Comparison of ENCODE assay signal across 8 mouse cellular contexts in the genomic region with DNA sequence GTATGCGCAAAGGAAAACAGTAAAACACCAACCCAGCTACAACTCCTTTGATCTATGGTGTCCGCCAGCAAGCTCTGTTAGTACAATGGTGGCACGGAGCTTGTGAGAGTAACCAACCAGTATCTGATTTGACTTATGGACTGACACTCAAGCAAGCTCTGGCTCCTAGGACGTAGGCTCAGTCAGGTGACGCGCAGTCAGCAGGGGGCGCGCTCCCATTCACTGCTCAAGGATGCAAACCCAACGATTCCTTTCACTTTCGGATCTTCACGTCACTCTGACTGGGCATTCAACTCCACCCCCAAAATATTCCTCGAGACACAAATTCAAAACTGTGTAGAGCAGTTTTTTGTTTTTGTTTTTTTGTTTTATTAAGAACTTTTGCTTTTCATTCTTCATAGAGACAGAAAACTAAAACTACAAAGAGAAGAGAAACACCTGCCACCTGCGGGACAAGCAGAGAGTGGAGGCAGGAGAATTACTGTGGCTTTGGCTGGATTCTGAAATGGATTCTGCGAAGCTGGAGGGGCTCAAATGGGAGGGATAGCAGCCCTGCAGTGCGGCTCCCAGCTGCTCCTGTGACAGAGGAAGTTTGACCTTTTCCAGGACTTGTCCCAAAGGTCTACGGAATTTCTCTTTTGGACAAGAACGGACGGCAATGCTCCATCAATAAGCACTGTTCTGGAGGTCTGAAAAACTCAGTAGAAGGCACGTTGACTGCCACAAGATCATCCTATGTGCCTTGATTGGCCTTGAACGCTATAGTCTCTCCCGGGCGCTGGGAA. TPM values are rescaled to one million over a fixed set of nuclear protein-coding genes. Genes with fewer than 3 reads are reported as not detected.
A peak's percentile ranks its signal among the peaks of the same experiment; 100 is the strongest.
DNase-seq lines count a peak whose midpoint lies in the region; ATAC-seq and TF ChIP-seq lines count a peak whose summit lies in the region.

No protein-coding gene starts in this region.

- 28% methylated on average over 22 of the region's 22 CpGs for WGBS in heart, embryonic 13.5 days
- 27% methylated on average over 22 of the region's 22 CpGs for WGBS in kidney, postnatal 0 days
- 30% methylated on average over 22 of the region's 22 CpGs for WGBS in liver, embryonic 11.5 days

- ATAC-seq in erythroid progenitor cell, adult 5-6 weeks (replicated peaks; ENCODE audit: low FRiP score, poor library complexity, severe bottlenecking) = peak; percentile 97
- ATAC-seq in heart, embryonic 13.5 days (ENCODE audit: extremely low read depth, insufficient number of reproducible peaks, low FRiP score, low TSS enrichment) = no peak
- peak; percentile 87 for ATAC-seq in kidney, postnatal 0 days (replicated peaks; ENCODE audit: low FRiP score, low read depth)
- ATAC-seq in liver, embryonic 11.5 days (replicated peaks; ENCODE audit: low FRiP score) = peak; percentile 97

- no peaks in the 10 kb centered on the region for H3K36me3 ChIP-seq in heart, embryonic 13.5 days
- no peaks in the 10 kb centered on the region for H3K36me3 ChIP-seq in kidney, postnatal 0 days (ENCODE audit: insufficient read depth, low read length)
- no peaks in the 10 kb centered on the region for H3K36me3 ChIP-seq in liver, embryonic 11.5 days (ENCODE audit: control insufficient read depth, insufficient read depth, low read length)
- no peaks in the 10 kb centered on the region for H3K36me3 ChIP-seq in myocyte (ENCODE audit: control insufficient read depth, insufficient read depth)

- H3K4me2 ChIP-seq in heart, embryonic 13.5 days = peak overlapping the region; percentile 82
- H3K4me2 ChIP-seq in kidney, postnatal 0 days (ENCODE audit: low read length) = peak overlapping the region; percentile 75
- peak overlapping the region; percentile 79 for H3K4me2 ChIP-seq in liver, embryonic 11.5 days
- peak overlapping the region; percentile 97 for H3K4me2 ChIP-seq in myocyte (ENCODE audit: low read depth)

- H3K9ac ChIP-seq in heart, embryonic 13.5 days = peak overlapping the region; percentile 74
- no peak overlapping the region for H3K9ac ChIP-seq in kidney, postnatal 0 days (ENCODE audit: low read depth, low read length)
- peak overlapping the region; percentile 50 for H3K9ac ChIP-seq in liver, embryonic 11.5 days (ENCODE audit: low read depth, low read length)

- H3K27me3 ChIP-seq in heart, embryonic 13.5 days (replicated peaks) = no peaks in the 10 kb centered on the region
- no peaks in the 10 kb centered on the region for H3K27me3 ChIP-seq in kidney, postnatal 0 days (ENCODE audit: insufficient read depth, low read length)
- no peaks in the 10 kb centered on the region for H3K27me3 ChIP-seq in liver, embryonic 11.5 days (replicated peaks; ENCODE audit: control insufficient read depth, insufficient read depth, low read length)
- no peaks in the 10 kb centered on the region for H3K27me3 ChIP-seq in myocyte (ENCODE audit: control insufficient read depth, insufficient read depth, insufficient read length)

- H3K4me3 ChIP-seq in brown adipose tissue, adult 24 weeks (ENCODE audit: insufficient read depth, low read depth, low read length) = peak overlapping the region; percentile 52
- peak overlapping the region; percentile 54 for H3K4me3 ChIP-seq in heart, embryonic 13.5 days
- peak overlapping the region; percentile 40 for H3K4me3 ChIP-seq in kidney, postnatal 0 days (replicated peaks; ENCODE audit: low read depth, low read length)
- H3K4me3 ChIP-seq in liver, embryonic 11.5 days (ENCODE audit: low read depth, low read length) = peak overlapping the region; percentile 47
- peak overlapping the region; percentile 23 for H3K4me3 ChIP-seq in myocyte

- H3K9me3 ChIP-seq in heart, embryonic 13.5 days = no peaks in the 10 kb centered on the region
- H3K9me3 ChIP-seq in kidney, postnatal 0 days (replicated peaks; ENCODE audit: low read length) = no peaks in the 10 kb centered on the region
- H3K9me3 ChIP-seq in liver, embryonic 11.5 days (ENCODE audit: control insufficient read depth, low read length) = no peaks in the 10 kb centered on the region

- no peak for TF ChIP-seq POLR2A in myocyte (IDR thresholded peaks at IDR 0.05; ENCODE audit: insufficient read length, low read depth)

- peak; percentile 70 to 82 for DNase-seq in CD8-positive naive resting alpha-beta T cell, adult 2 months (ENCODE audit: low read depth in 2 of 2, low spot score in 2 of 2)
- peak; percentile 92 for DNase-seq in kidney, postnatal 0 days (ENCODE audit: low spot score)
- peak; percentile 78 for DNase-seq in liver, embryonic 11.5 days (ENCODE audit: low spot score)
- peak; percentile 77 to 89 for DNase-seq in spleen, postnatal 4 days (ENCODE audit: low spot score in 2 of 2)

- TF ChIP-seq CTCF in kidney, postnatal 0 days (IDR thresholded peaks at IDR 0.05; ENCODE audit: low read depth) = peak; percentile 85

- no peaks in the 10 kb centered on the region for H3K79me2 ChIP-seq in myocyte (ENCODE audit: control insufficient read depth, insufficient read depth)

- H3K27ac ChIP-seq in brown adipose tissue, adult 24 weeks (replicated peaks; ENCODE audit: low read depth, low read length) = peak overlapping the region; percentile 7; the same call in 1 of the 2 replicates
- no peak overlapping the region for H3K27ac ChIP-seq in heart, embryonic 13.5 days (replicated peaks)
- H3K27ac ChIP-seq in kidney, postnatal 0 days = no peak overlapping the region
- H3K27ac ChIP-seq in liver, embryonic 11.5 days (ENCODE audit: low read depth, low read length) = no peak overlapping the region

- H3K4me1 ChIP-seq in brown adipose tissue, adult 24 weeks (ENCODE audit: control insufficient read depth, insufficient read depth, insufficient read length, low read length) = no peaks in the 10 kb centered on the region; the same call in 1 of the 2 replicates
- H3K4me1 ChIP-seq in heart, embryonic 13.5 days = peaks cover 10% of the 10 kb centered on the region
- no peaks in the 10 kb centered on the region for H3K4me1 ChIP-seq in kidney, postnatal 0 days (replicated peaks; ENCODE audit: insufficient read depth, low read length)
- no peaks in the 10 kb centered on the region for H3K4me1 ChIP-seq in liver, embryonic 11.5 days (replicated peaks; ENCODE audit: control insufficient read depth, insufficient read depth, low read length)

- H3ac ChIP-seq in myocyte (ENCODE audit: control insufficient read depth, insufficient read length) = no peak overlapping the region

TF ChIP-seq in myocyte, 11 proteins besides CTCF, POLR2A, EP300 and RAD21 (continues in another document):
- TF ChIP-seq REST (IDR thresholded peaks at IDR 0.05; ENCODE audit: insufficient read depth, insufficient read length) (no peak), POLR2AphosphoS2 (IDR thresholded peaks at IDR 0.05; ENCODE audit: insufficient read length, low read depth) (no peak)

RNA-seq across cellular contexts. Expression of a gene that starts 7.7 kb away (rescaled TPM):
- not detected in 2 replicates for polyA plus RNA-seq in brown adipose tissue, adult 24 weeks (2012; ENCODE audit: insufficient read depth, insufficient read length, missing spikeins)
- not detected in 2 replicates for total RNA-seq in erythroid progenitor cell, adult 5-6 weeks (2015; ENCODE audit: low replicate concordance)
- not detected in 2 replicates for total RNA-seq in erythroid progenitor cell, adult 5-6 weeks (2017; ENCODE audit: low replicate concordance)
- not detected in 2 replicates for polyA plus RNA-seq in heart, embryonic 13.5 days (2015; fragmentation: Nextera tagmentation; extraction: Ambion mirVana)
- polyA plus RNA-seq in kidney, postnatal 0 days (2015; fragmentation: Nextera tagmentation; extraction: Ambion mirVana) = not detected in 2 replicates
- not detected in 2 replicates for polyA plus RNA-seq in liver, embryonic 11.5 days (2014; fragmentation: Nextera tagmentation; extraction: Ambion mirVana)
- polyA plus RNA-seq in myocyte (2012; fragmentation: generic; extraction: Trizol) = not detected

RNA-seq across cellular contexts. Expression of a gene that starts 21.2 kb away (rescaled TPM):
- not detected in 2 replicates for polyA plus RNA-seq in brown adipose tissue, adult 24 weeks (2012; ENCODE audit: insufficient read depth, insufficient read length, missing spikeins)
- not detected in 2 replicates for total RNA-seq in erythroid progenitor cell, adult 5-6 weeks (2015; ENCODE audit: low replicate concordance)
- not detected in 2 replicates for total RNA-seq in erythroid progenitor cell, adult 5-6 weeks (2017; ENCODE audit: low replicate concordance)
- not detected in 2 replicates for polyA plus RNA-seq in heart, embryonic 13.5 days (2015; fragmentation: Nextera tagmentation; extraction: Ambion mirVana)
- not detected in 2 replicates for polyA plus RNA-seq in kidney, postnatal 0 days (2015; fragmentation: Nextera tagmentation; extraction: Ambion mirVana)
- polyA plus RNA-seq in liver, embryonic 11.5 days (2014; fragmentation: Nextera tagmentation; extraction: Ambion mirVana) = not detected in 2 replicates
- polyA plus RNA-seq in myocyte (2012; fragmentation: generic; extraction: Trizol) = not detected

RNA-seq across cellular contexts. Expression of a gene that starts 27.8 kb away (rescaled TPM):
- not detected in 2 replicates for polyA plus RNA-seq in brown adipose tissue, adult 24 weeks (2012; ENCODE audit: insufficient read depth, insufficient read length, missing spikeins)
- total RNA-seq in erythroid progenitor cell, adult 5-6 weeks (2015; ENCODE audit: low replicate concordance) = not detected in 2 replicates
- total RNA-seq in erythroid progenitor cell, adult 5-6 weeks (2017; ENCODE audit: low replicate concordance) = not detected in 2 replicates
- not detected in 2 replicates for polyA plus RNA-seq in heart, embryonic 13.5 days (2015; fragmentation: Nextera tagmentation; extraction: Ambion mirVana)
- polyA plus RNA-seq in kidney, postnatal 0 days (2015; fragmentation: Nextera tagmentation; extraction: Ambion mirVana) = not detected in 2 replicates
- not detected in 2 replicates for polyA plus RNA-seq in liver, embryonic 11.5 days (2014; fragmentation: Nextera tagmentation; extraction: Ambion mirVana)
- not detected for polyA plus RNA-seq in myocyte (2012; fragmentation: generic; extraction: Trizol)

RNA-seq across cellular contexts. Expression of a gene that starts 41.8 kb away (rescaled TPM):
- not detected in 2 replicates for polyA plus RNA-seq in brown adipose tissue, adult 24 weeks (2012; ENCODE audit: insufficient read depth, insufficient read length, missing spikeins)
- total RNA-seq in erythroid progenitor cell, adult 5-6 weeks (2015; ENCODE audit: low replicate concordance) = not detected in 2 replicates
- not detected in 2 replicates for total RNA-seq in erythroid progenitor cell, adult 5-6 weeks (2017; ENCODE audit: low replicate concordance)
- polyA plus RNA-seq in heart, embryonic 13.5 days (2015; fragmentation: Nextera tagmentation; extraction: Ambion mirVana) = not detected in 2 replicates
- polyA plus RNA-seq in kidney, postnatal 0 days (2015; fragmentation: Nextera tagmentation; extraction: Ambion mirVana) = not detected in 2 replicates
- not detected in 2 replicates for polyA plus RNA-seq in liver, embryonic 11.5 days (2014; fragmentation: Nextera tagmentation; extraction: Ambion mirVana)
- not detected for polyA plus RNA-seq in myocyte (2012; fragmentation: generic; extraction: Trizol)

RNA-seq across cellular contexts. Expression of a gene that starts 52.8 kb away (rescaled TPM):
- polyA plus RNA-seq in brown adipose tissue, adult 24 weeks (2012; ENCODE audit: insufficient read depth, insufficient read length, missing spikeins) = not detected in 2 replicates
- total RNA-seq in erythroid progenitor cell, adult 5-6 weeks (2015; ENCODE audit: low replicate concordance) = not detected in 2 replicates
- total RNA-seq in erythroid progenitor cell, adult 5-6 weeks (2017; ENCODE audit: low replicate concordance) = not detected in 2 replicates
- not detected in 2 replicates for polyA plus RNA-seq in heart, embryonic 13.5 days (2015; fragmentation: Nextera tagmentation; extraction: Ambion mirVana)
- polyA plus RNA-seq in kidney, postnatal 0 days (2015; fragmentation: Nextera tagmentation; extraction: Ambion mirVana) = not detected in 2 replicates
- polyA plus RNA-seq in liver, embryonic 11.5 days (2014; fragmentation: Nextera tagmentation; extraction: Ambion mirVana) = not detected in 2 replicates
- not detected for polyA plus RNA-seq in myocyte (2012; fragmentation: generic; extraction: Trizol)
